Mouse (Mus musculus) stomach, embryonic 14.5 days (tissue): Measurements from ENCODE around the gene Sh3bp1. TPM values are rescaled to one million over a fixed set of nuclear protein-coding genes. Genes with fewer than 3 reads are reported as not detected.

Source experiments
- ATAC-seq: fragments of 200-750 bp; cut with Nextera tagmentation; 2 replicates; pipeline ENCODE4 v1.8.0; 2017; ENCODE audit warnings: low read depth, moderate TSS enrichment; ENCODE audit not compliant: insufficient number of reproducible peaks, insufficient read depth, low FRiP score
- H3K27ac ChIP-seq: fragments of 300-500 bp; sonication (generic); 2 replicates; pipeline ENCODE4 v1.5.1; 2014; ENCODE audit warnings: mild to moderate bottlenecking, low read length, moderate library complexity, mixed read lengths
- H3K27me3 ChIP-seq: fragments of 300-500 bp; sonication (generic); 2 replicates; pipeline ENCODE4 v1.6.1; 2014; ENCODE audit warnings: low read length, control low read depth, mixed read lengths; ENCODE audit not compliant: control insufficient read depth, insufficient read depth
- H3K36me3 ChIP-seq: fragments of 300-500 bp; sonication (generic); 2 replicates; pipeline ENCODE4 v1.6.1; 2014; ENCODE audit warnings: mild to moderate bottlenecking, control low read depth, low read length, moderate library complexity, mixed read lengths; ENCODE audit not compliant: control insufficient read depth, insufficient read depth
- H3K4me1 ChIP-seq: fragments of 300-500 bp; sonication (generic); 2 replicates; pipeline ENCODE4 v1.6.1; 2014; ENCODE audit warnings: low read length, control low read depth, mixed read lengths; ENCODE audit not compliant: control insufficient read depth, insufficient read depth
- H3K4me2 ChIP-seq: fragments of 300-500 bp; sonication (generic); replicated peaks from 2 replicates; pipeline ENCODE4 v1.6.1; 2014; ENCODE audit warnings: low read depth, low read length, control low read depth
- H3K4me3 ChIP-seq: fragments of 300-500 bp; sonication (generic); 2 replicates; pipeline ENCODE4 v1.5.1; 2014; ENCODE audit warnings: low read depth, low read length, control low read depth
- H3K9ac ChIP-seq: fragments of 300-500 bp; sonication (generic); replicated peaks from 2 replicates; pipeline ENCODE4 v1.6.1; 2014; ENCODE audit warnings: low read depth, mild to moderate bottlenecking, control low read depth, low read length, moderate library complexity, mixed read lengths
- H3K9me3 ChIP-seq: fragments of 300-500 bp; sonication (generic); 2 replicates; pipeline ENCODE4 v1.6.1; 2016; ENCODE audit warnings: low read depth, low read length, control low read depth; ENCODE audit not compliant: control insufficient read depth
- WGBS: fragments of 180-500 bp; shearing (Covaris S2); extraction: QIAGEN DNeasy Blood & Tissue Kit; methylation state at CpG from one replicate; pipeline ENCODE4 v1.1.7; 2014; 5-methylcytosine and 5-hydroxymethylcytosine counted together
- polyA plus RNA-seq: library from polyadenylated mRNA; unstranded; fragments of >200 nt; fragmentation: Nextera tagmentation; extraction: Ambion mirVana; gene quantifications from 2 replicates; pipeline ENCODE4 v1.2.1, GENCODE M21; 2014

Gene Sh3bp1
- polyA plus RNA-seq, 1 experiment from 2014 or later = 51.4 TPM

- H3K4me3 ChIP-seq = peak overlapping the region; percentile 70
- H3K9ac ChIP-seq = peak overlapping the region; percentile 74
- WGBS = 0% methylated on average over 72 of the region's 87 CpGs
- H3K9me3 ChIP-seq = no peaks in the 10 kb centered on the region
- H3K4me2 ChIP-seq = peak overlapping the region; percentile 97
- ATAC-seq = peak; percentile 47
- peaks cover 30% of the 10 kb centered on the region for H3K36me3 ChIP-seq
- H3K4me1 ChIP-seq = peaks cover 19% of the 10 kb centered on the region
- H3K27me3 ChIP-seq = no peaks in the 10 kb centered on the region
- peak overlapping the region; percentile 91 for H3K27ac ChIP-seq
These were observed 14.7 kb downstream of the Sh3bp1 start for GRCm38 (mm10) chr15:78914091-78914822.

GRCm38 (mm10) chr15:78914823-78915659, 15.5 kb downstream of the Sh3bp1 start:
- peak overlapping the region; percentile 70 for H3K4me3 ChIP-seq
- no peak for ATAC-seq

GRCm38 (mm10) chr15:78915660-78916017, 16.1 kb downstream of the Sh3bp1 start:
- Histone ChIP-seq H3K27me3 (no peaks in the 10 kb centered on the region), H3K4me1 (peaks cover 19% of the 10 kb centered on the region), H3K27ac (no peak overlapping the region), H3K9ac (no peak overlapping the region; the same call in 1 of the 2 replicates), H3K4me2 (peak overlapping the region; percentile 97), H3K9me3 (no peaks in the 10 kb centered on the region), H3K4me3 (peak overlapping the region; percentile 15; the same call in 1 of the 2 replicates), H3K36me3 (peaks cover 24% of the 10 kb centered on the region)
- 0 out of 2 replicates have a peak, but pooled peaks have one; percentile 3 for ATAC-seq
- 6% methylated on average over 8 of the region's 8 CpGs for WGBS

More at GRCm38 (mm10) chr15:78914823-78915659, 15.5 kb downstream of the Sh3bp1 start:
- Histone ChIP-seq H3K9ac (peak overlapping the region; percentile 74), H3K4me2 (peak overlapping the region; percentile 97), H3K36me3 (peaks cover 30% of the 10 kb centered on the region), H3K27me3 (no peaks in the 10 kb centered on the region), H3K4me1 (peaks cover 19% of the 10 kb centered on the region), H3K27ac (no peak overlapping the region), H3K9me3 (no peaks in the 10 kb centered on the region)
- 48% methylated on average over 8 of the region's 8 CpGs for WGBS

GRCm38 (mm10) chr15:78916052-78916826, 16.7 kb downstream of the Sh3bp1 start:
- Histone ChIP-seq H3K4me3 (peak overlapping the region; percentile 15; the same call in 1 of the 2 replicates), H3K27me3 (no peaks in the 10 kb centered on the region), H3K9me3 (no peaks in the 10 kb centered on the region), H3K36me3 (peaks cover 18% of the 10 kb centered on the region), H3K4me2 (peak overlapping the region; percentile 97), H3K4me1 (peaks cover 19% of the 10 kb centered on the region), H3K9ac (no peak overlapping the region; the same call in 1 of the 2 replicates), H3K27ac (no peak overlapping the region)
- WGBS = 67% methylated on average over 12 of the region's 12 CpGs
- ATAC-seq = no peak

GRCm38 (mm10) chr15:78918126-78918525, 18.6 kb downstream of the Sh3bp1 start:
- no peak overlapping the region for H3K27ac ChIP-seq
- H3K9ac ChIP-seq = no peak overlapping the region
- 86% methylated on average over 23 of the region's 23 CpGs for WGBS
- H3K27me3 ChIP-seq = no peaks in the 10 kb centered on the region
- no peak overlapping the region for H3K4me2 ChIP-seq
- H3K4me1 ChIP-seq = peaks cover 19% of the 10 kb centered on the region
- peaks cover 13% of the 10 kb centered on the region for H3K36me3 ChIP-seq
- H3K4me3 ChIP-seq = no peak overlapping the region
- H3K9me3 ChIP-seq = no peaks in the 10 kb centered on the region
- no peak for ATAC-seq

- Histone ChIP-seq H3K4me1 (peaks cover 15% of the 10 kb centered on the region), H3K27me3 (no peaks in the 10 kb centered on the region), H3K27ac (no peak overlapping the region), H3K9ac (no peak overlapping the region), H3K4me2 (no peak overlapping the region), H3K4me3 (no peak overlapping the region), H3K9me3 (no peaks in the 10 kb centered on the region), H3K36me3 (peaks cover 13% of the 10 kb centered on the region)
- no peak for ATAC-seq
- WGBS = 56% methylated on average over 12 of the region's 12 CpGs
These were observed 20.3 kb downstream of the Sh3bp1 start for GRCm38 (mm10) chr15:78919914-78920313.

GRCm38 (mm10) chr15:78922700-78923099, 23.1 kb downstream of the Sh3bp1 start:
- Histone ChIP-seq H3K27me3 (no peaks in the 10 kb centered on the region), H3K4me3 (no peak overlapping the region), H3K9me3 (no peaks in the 10 kb centered on the region), H3K36me3 (peaks cover 13% of the 10 kb centered on the region), H3K4me1 (peaks cover 14% of the 10 kb centered on the region), H3K9ac (no peak overlapping the region), H3K27ac (no peak overlapping the region), H3K4me2 (no peak overlapping the region)
- ATAC-seq = no peak
- 82% methylated on average over 7 of the region's 7 CpGs for WGBS

- Histone ChIP-seq H3K4me1 (peaks cover 18% of the 10 kb centered on the region), H3K27me3 (no peaks in the 10 kb centered on the region), H3K27ac (no peak overlapping the region), H3K4me2 (no peak overlapping the region), H3K9ac (no peak overlapping the region), H3K36me3 (0 out of 2 replicates have a peak, but pooled peaks cover 9% of the 10 kb centered on the region), H3K9me3 (no peaks in the 10 kb centered on the region), H3K4me3 (no peak overlapping the region)
- ATAC-seq = no peak
- WGBS = 66% methylated on average over 6 of the region's 6 CpGs
These were observed 24.0 kb downstream of the Sh3bp1 start for GRCm38 (mm10) chr15:78923585-78923984.
